Mouse (Mus musculus) CH12.LX (cell line): Measurements from ENCODE around the gene Ube2h.

Experiments
- CTCF ChIP-seq, 2 experiments: IDR thresholded peaks in 1 of 2; conservative IDR thresholded peaks in 1 of 2; 2 replicates each; pipeline ENCODE4 v1.5.1; 2011 to 2012; ENCODE audit warnings: low read depth in 2 of 2, low read length in 2 of 2, improper control_type of control experiment in 1 of 2, inconsistent platforms in 1 of 2, mild to moderate bottlenecking in 1 of 2, moderate library complexity in 1 of 2
- MAX ChIP-seq: IDR thresholded peaks from 2 replicates; pipeline ENCODE4 v1.6.1; 2011; ENCODE audit warnings: low read length, improper control_type of control experiment
- MXI1 ChIP-seq: IDR thresholded peaks from 2 replicates; pipeline ENCODE4 v1.6.1; 2011; ENCODE audit warnings: mild to moderate bottlenecking, low read depth, low read length, improper control_type of control experiment
- POLR2A ChIP-seq: IDR thresholded peaks from 2 replicates; pipeline ENCODE4 v1.6.1; 2011; ENCODE audit warnings: low read depth, mild to moderate bottlenecking, improper control_type of control experiment, low read length
- UBTF ChIP-seq: IDR thresholded peaks from 2 replicates; pipeline ENCODE4 v1.6.1; 2012; ENCODE audit warnings: low read depth, mild to moderate bottlenecking, inconsistent platforms, low read length, improper control_type of control experiment, moderate library complexity
- ZMIZ1 ChIP-seq: IDR thresholded peaks from 2 replicates; pipeline ENCODE4 v1.6.1; 2012; ENCODE audit warnings: low read depth, mild to moderate bottlenecking, inconsistent platforms, low read length, improper control_type of control experiment

DNA sequence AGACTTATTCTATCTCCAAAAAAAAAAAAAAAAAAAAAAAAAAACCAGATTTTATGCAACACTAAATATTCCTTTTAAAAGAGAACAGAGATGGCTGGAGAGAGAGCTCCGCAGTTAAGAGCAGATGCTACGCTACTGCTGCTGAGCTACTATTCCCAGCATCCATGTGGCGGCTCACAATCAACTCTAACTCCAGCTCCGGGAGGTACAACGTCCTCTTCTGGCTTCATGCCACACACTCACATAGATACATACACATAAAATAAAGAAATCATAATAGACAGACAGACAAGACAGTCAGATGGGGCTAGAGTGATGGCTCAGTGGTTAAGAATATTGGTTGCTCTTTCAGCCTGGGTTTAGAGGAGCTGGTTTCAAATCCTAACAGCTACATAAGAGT, 58.9 kb downstream of the Ube2h start:
- TF ChIP-seq MXI1: no peak
- no peak for TF ChIP-seq CTCF (conservative IDR thresholded peaks at IDR 0.05 in 1 of 2, IDR thresholded peaks at IDR 0.05 in 1 of 2; ENCODE audit: low read depth in 2 of 2, low read length in 2 of 2)
- no peak for TF ChIP-seq POLR2A
- TF ChIP-seq ZMIZ1: no peak
- no peak for TF ChIP-seq UBTF
- no peak for TF ChIP-seq MAX
